Mouse (Mus musculus): ENCODE data around the gene Sorcs3. TPM values are rescaled to one million over a fixed set of nuclear protein-coding genes. Genes with fewer than 3 reads are reported as not detected.

Sorcs3 gene
- total and polyA plus RNA-seq, 3 experiments = not detected

DNA sequence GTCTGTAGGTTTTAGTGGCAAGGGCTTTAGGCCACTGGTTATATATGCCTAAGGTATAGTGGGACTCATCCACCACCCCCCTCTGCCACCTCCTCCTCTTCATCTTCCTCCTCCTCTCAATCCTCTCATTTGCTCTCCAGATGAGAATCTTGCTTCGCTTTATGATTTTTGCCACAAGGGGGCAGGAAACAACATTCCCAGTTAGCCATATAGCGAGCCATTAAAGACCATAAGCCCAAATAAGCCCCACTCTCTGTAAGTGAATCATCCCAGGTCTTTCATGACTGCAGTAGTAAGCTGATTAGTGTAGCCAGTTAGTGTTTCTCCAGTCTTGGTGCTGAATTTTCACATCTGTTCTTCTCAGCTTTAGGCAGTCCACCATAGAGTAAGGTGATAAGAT is 205.5 kb downstream of the Sorcs3 start:
- peak; percentile 31 for TF ChIP-seq CTCF (IDR thresholded peaks at IDR 0.05)
- no peak for TF ChIP-seq POLR2A (IDR thresholded peaks at IDR 0.05; ENCODE audit: insufficient read depth, low read depth, low read length)
- no peak for TF ChIP-seq EP300 (IDR thresholded peaks at IDR 0.05; ENCODE audit: insufficient read depth, low read depth, low read length)
- Histone ChIP-seq H3K9ac (ENCODE audit: low read depth, low read length) (no peak overlapping the region), H3K79me2 (replicated peaks; ENCODE audit: control insufficient read depth, insufficient read depth, low read length) (no peaks in the 10 kb centered on the region), H3K4me3 (no peak overlapping the region), H3K4me1 (ENCODE audit: control insufficient read depth, insufficient read depth, low read length) (no peaks in the 10 kb centered on the region), H3K27me3 (ENCODE audit: control insufficient read depth, insufficient read depth, low read length) (no peaks in the 10 kb centered on the region), H3K27ac (no peak overlapping the region), H3K36me3 (ENCODE audit: control insufficient read depth, insufficient read depth, low read length) (no peaks in the 10 kb centered on the region)
- WGBS = 41% methylated on average over 2 of the region's 2 CpGs
- intact Hi-C loops (cut with DNase I) = no loop called here
- DNase-seq = no peak

DNA sequence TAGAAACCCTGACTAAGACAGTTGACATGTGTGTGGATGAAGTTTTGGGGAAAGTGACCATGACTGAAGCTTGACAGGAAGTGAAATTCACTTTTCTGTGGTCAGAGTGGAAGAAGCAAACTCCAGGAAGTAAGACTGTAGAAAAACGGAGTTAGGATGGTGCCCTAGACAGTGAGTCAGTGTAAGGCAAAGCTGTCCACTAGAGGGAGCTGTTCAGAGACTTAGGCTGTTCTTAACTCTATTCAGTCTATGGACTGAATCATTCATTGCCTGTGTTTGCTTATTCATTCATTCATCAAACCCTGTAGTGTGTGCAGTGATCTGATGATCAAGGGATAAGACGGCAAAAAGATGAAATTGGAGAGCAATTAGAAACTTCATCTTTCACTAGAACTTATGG is 208.0 kb downstream of the Sorcs3 start:
- no peak for DNase-seq
- no peaks in the 10 kb centered on the region for H3K27me3 ChIP-seq (ENCODE audit: control insufficient read depth, insufficient read depth, low read length)
- H3K4me3 ChIP-seq = no peak overlapping the region
- H3K9ac ChIP-seq (ENCODE audit: low read depth, low read length) = no peak overlapping the region
- no peaks in the 10 kb centered on the region for H3K79me2 ChIP-seq (replicated peaks; ENCODE audit: control insufficient read depth, insufficient read depth, low read length)
- 58% methylated on average over 2 of the region's 2 CpGs for WGBS
- TF ChIP-seq CTCF (IDR thresholded peaks at IDR 0.05) (peak; percentile 72), EP300 (IDR thresholded peaks at IDR 0.05; ENCODE audit: insufficient read depth, low read depth, low read length) (no peak)
- no peak overlapping the region for H3K27ac ChIP-seq
- intact Hi-C loops (cut with DNase I) = no loop called here
- no peaks in the 10 kb centered on the region for H3K4me1 ChIP-seq (ENCODE audit: control insufficient read depth, insufficient read depth, low read length)
- H3K36me3 ChIP-seq (ENCODE audit: control insufficient read depth, insufficient read depth, low read length) = no peaks in the 10 kb centered on the region

DNA sequence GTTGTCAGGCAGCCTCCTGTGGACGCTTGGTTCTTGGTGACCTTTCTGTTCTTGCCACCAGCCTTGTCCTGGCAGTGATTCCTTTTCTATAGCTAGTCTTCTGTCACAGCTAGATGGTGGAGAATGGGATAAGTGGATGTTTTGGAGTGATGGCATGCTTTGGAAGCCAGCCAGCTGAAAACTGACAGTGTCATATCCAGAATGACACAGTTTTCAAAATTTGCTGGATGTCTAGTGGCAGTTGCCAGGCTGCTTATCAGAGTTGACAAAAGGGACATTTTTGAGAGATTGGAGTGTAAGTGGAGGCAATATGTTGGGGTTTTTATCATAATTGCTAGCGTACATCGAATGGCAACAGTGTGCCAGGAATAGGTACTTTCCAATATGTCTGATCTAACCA is 212.5 kb downstream of the Sorcs3 start:
- no peaks in the 10 kb centered on the region for H3K36me3 ChIP-seq (ENCODE audit: control insufficient read depth, insufficient read depth, low read length)
- H3K4me1 ChIP-seq (ENCODE audit: control insufficient read depth, insufficient read depth, low read length) = no peaks in the 10 kb centered on the region
- WGBS = 50% methylated on average over 3 of the region's 3 CpGs
- no peak overlapping the region for H3K27ac ChIP-seq
- DNase-seq = no peak
- no peaks in the 10 kb centered on the region for H3K79me2 ChIP-seq (replicated peaks; ENCODE audit: control insufficient read depth, insufficient read depth, low read length)
- no peak overlapping the region for H3K9ac ChIP-seq (ENCODE audit: low read depth, low read length)
- H3K4me3 ChIP-seq = no peak overlapping the region
- intact Hi-C loops (cut with DNase I) = no loop called here
- no peaks in the 10 kb centered on the region for H3K27me3 ChIP-seq (ENCODE audit: control insufficient read depth, insufficient read depth, low read length)
- no peak for TF ChIP-seq EP300 (IDR thresholded peaks at IDR 0.05; ENCODE audit: insufficient read depth, low read depth, low read length)
- no peak for TF ChIP-seq CTCF (IDR thresholded peaks at IDR 0.05)
- TF ChIP-seq POLR2A (IDR thresholded peaks at IDR 0.05; ENCODE audit: insufficient read depth, low read depth, low read length) = no peak

DNA sequence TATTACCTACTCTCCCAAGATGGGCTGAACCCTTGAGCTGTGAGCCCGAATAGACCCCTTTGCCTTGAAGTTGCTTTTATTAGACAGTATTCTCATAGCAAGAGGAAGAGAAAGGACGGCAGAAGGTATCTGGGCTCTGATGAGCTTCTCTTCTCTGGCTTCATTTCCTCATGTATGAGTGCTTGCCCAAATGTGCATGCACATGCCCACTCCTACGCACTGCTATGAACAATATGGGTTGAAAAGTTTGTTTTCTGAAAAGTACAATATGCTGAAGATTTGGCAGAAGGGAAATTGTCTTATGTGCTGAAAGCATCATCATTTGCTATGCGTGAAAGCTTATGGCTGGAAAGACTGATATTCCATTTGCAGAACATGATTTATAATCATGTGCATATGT is 223.4 kb downstream of the Sorcs3 start:
- Histone ChIP-seq H3K4me3 (no peak overlapping the region), H3K4me1 (ENCODE audit: control insufficient read depth, insufficient read depth, low read length) (no peaks in the 10 kb centered on the region), H3K79me2 (replicated peaks; ENCODE audit: control insufficient read depth, insufficient read depth, low read length) (no peaks in the 10 kb centered on the region), H3K27me3 (ENCODE audit: control insufficient read depth, insufficient read depth, low read length) (no peaks in the 10 kb centered on the region), H3K36me3 (ENCODE audit: control insufficient read depth, insufficient read depth, low read length) (no peaks in the 10 kb centered on the region), H3K9ac (ENCODE audit: low read depth, low read length) (no peak overlapping the region), H3K27ac (no peak overlapping the region)
- TF ChIP-seq EP300 (IDR thresholded peaks at IDR 0.05; ENCODE audit: insufficient read depth, low read depth, low read length) (no peak), POLR2A (IDR thresholded peaks at IDR 0.05; ENCODE audit: insufficient read depth, low read depth, low read length) (no peak), CTCF (IDR thresholded peaks at IDR 0.05) (no peak)
- DNase-seq = no peak
- intact Hi-C loops (cut with DNase I) = no loop called here
- 68% methylated on average over 4 of the region's 4 CpGs for WGBS

DNA sequence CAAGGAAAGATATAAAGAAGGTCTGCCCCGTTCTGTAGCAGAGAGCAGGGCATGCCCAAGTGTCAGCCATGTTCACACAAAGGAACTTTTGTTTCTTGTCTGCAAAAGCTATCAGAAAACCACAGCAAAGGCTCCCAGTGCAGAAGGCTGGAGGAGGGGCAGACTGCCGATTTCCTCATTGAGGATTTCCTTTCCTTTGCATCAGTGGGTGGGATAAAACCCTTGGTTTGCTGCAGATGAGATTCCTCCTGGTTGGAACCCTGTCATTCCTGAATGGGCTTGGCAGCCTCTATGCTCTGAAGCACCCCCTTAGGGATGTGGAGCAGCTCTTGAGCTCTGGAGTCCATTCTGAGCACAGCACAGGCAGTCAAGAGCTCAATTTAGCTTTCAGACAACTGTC is 223.9 kb downstream of the Sorcs3 start:
- Histone ChIP-seq H3K27me3 (ENCODE audit: control insufficient read depth, insufficient read depth, low read length) (no peaks in the 10 kb centered on the region), H3K4me3 (no peak overlapping the region), H3K9ac (ENCODE audit: low read depth, low read length) (no peak overlapping the region), H3K36me3 (ENCODE audit: control insufficient read depth, insufficient read depth, low read length) (no peaks in the 10 kb centered on the region), H3K79me2 (replicated peaks; ENCODE audit: control insufficient read depth, insufficient read depth, low read length) (no peaks in the 10 kb centered on the region), H3K4me1 (ENCODE audit: control insufficient read depth, insufficient read depth, low read length) (no peaks in the 10 kb centered on the region), H3K27ac (no peak overlapping the region)
- DNase-seq = no peak
- TF ChIP-seq EP300 (IDR thresholded peaks at IDR 0.05; ENCODE audit: insufficient read depth, low read depth, low read length) = no peak
- TF ChIP-seq POLR2A (IDR thresholded peaks at IDR 0.05; ENCODE audit: insufficient read depth, low read depth, low read length) = no peak
- no peak for TF ChIP-seq CTCF (IDR thresholded peaks at IDR 0.05)
- intact Hi-C loops (cut with DNase I) = no loop called here
- 40% methylated on average over 2 of the region's 2 CpGs for WGBS

DNA sequence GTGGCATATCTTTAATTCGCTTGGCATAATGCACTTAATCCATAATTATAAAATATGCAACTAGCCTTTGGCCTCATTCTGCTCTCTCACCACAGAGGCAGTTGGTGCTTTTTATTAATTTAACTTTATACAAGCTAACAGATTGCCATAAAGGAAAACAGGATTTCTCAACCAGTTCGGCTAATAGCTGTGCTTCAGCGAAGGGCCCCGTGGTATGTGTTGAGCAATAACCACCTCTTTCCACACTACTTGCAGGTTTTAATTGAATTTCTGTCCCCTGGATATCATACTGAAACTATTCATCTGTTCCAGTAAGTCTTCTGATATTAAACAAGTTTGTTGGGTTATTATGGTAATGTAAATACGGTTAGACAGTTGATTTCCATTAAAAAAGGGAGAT is 224.5 kb downstream of the Sorcs3 start:
- 88% methylated on average over 5 of the region's 5 CpGs for WGBS
- TF ChIP-seq EP300 (IDR thresholded peaks at IDR 0.05; ENCODE audit: insufficient read depth, low read depth, low read length) (no peak), CTCF (IDR thresholded peaks at IDR 0.05) (no peak), POLR2A (IDR thresholded peaks at IDR 0.05; ENCODE audit: insufficient read depth, low read depth, low read length) (no peak)
- intact Hi-C loops (cut with DNase I) = no loop called here
- no peak overlapping the region for H3K4me3 ChIP-seq
- H3K27me3 ChIP-seq (ENCODE audit: control insufficient read depth, insufficient read depth, low read length) = no peaks in the 10 kb centered on the region
- H3K4me1 ChIP-seq (ENCODE audit: control insufficient read depth, insufficient read depth, low read length) = no peaks in the 10 kb centered on the region
- no peak for DNase-seq
- H3K79me2 ChIP-seq (replicated peaks; ENCODE audit: control insufficient read depth, insufficient read depth, low read length) = no peaks in the 10 kb centered on the region
- no peak overlapping the region for H3K9ac ChIP-seq (ENCODE audit: low read depth, low read length)
- no peaks in the 10 kb centered on the region for H3K36me3 ChIP-seq (ENCODE audit: control insufficient read depth, insufficient read depth, low read length)
- no peak overlapping the region for H3K27ac ChIP-seq

All from heart, adult 2 months (tissue).